Mouse (Mus musculus): ENCODE measurements at regions not wholly inside any gene's neighbourhood (a gene's known extent, or its start where the extent isn't known, plus 50 kb on each side); places are given as distances from the start of the nearest gene placed in this dataset.

GRCm38 (mm10) chr9:46462681-46463080, 142.9 kb upstream of the 4931429L15Rik start:
- no peak for TF ChIP-seq EP300 (IDR thresholded peaks at IDR 0.05; ENCODE audit: low read depth)
- no peak for TF ChIP-seq CTCF (IDR thresholded peaks at IDR 0.05; ENCODE audit: low read depth)

Data from liver, postnatal 0 days (tissue).